Mouse (Mus musculus) left cerebral cortex, postnatal 10 days (tissue): Measurements from ENCODE around the gene Fbxl15. TPM values are rescaled to one million over a fixed set of nuclear protein-coding genes. Genes with fewer than 3 reads are reported as not detected.

Source experiments
- DNase-seq, 2 experiments: peaks; one replicate each; pipeline ENCODE4 v3.0.0; 2021 to 2022; ENCODE audit warnings: low spot score in 2 of 2, mixed read lengths in 1 of 2; ENCODE audit errors: extremely low spot score in 1 of 2
- intact Hi-C: fragments of 180-260 bp; cut with DNase I; formaldehyde crosslinking; loops from one replicate; pipeline ENCODE4 v1.15.1; 2025
- total RNA-seq, 2 experiments: library from RNA; stranded (reverse); gene quantifications; 2 replicates each; pipeline ENCODE4 v1.2.3; 2021

Fbxl15 gene
- total RNA-seq, 2 experiments from 2014 or later = 25.9 to 29.2 TPM

- intact Hi-C loops = no loop called here
- peak in 1 of 2 experiments; percentile 21 for DNase-seq
Measured at GRCm38 (mm10) chr19:46306751-46307289, 21.2 kb upstream of the Fbxl15 start.

DNA sequence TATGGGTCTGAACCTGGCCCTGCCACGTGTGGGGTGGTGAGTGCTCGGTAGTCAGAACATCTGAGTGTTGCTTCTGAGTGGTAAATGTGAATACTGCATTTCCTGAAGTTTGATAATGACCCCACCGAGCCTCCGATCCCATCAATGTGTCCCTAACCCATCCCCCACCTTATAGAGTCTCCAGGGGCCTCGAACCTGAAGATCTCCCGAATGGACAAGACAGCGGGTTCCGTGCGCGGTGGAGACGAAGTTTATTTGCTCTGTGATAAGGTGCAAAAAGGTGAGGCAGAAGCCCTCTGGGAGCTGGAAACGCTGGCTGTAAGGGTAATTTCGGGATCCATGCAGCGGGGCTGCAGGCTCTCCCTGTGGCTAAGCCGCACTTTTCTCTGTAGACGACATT, 20.2 kb upstream of the Fbxl15 start:
- DNase-seq = peak in 1 of 2 experiments; percentile 24
- intact Hi-C loops = no loop called here

DNA sequence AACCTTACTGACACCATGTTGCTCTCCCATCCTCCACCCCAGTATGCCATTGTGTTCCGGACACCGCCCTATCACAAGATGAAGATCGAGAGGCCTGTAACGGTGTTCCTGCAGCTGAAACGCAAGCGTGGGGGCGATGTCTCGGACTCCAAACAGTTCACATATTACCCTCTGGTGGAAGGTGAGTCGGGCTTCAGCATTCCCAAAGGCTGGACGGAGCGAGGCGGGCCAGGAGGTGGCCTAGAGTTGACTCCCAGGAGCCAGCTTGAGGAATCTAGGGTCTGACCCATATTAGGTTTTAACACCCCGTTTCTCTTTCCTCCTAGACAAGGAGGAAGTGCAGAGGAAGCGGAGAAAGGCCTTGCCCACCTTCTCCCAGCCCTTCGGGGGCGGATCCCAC, 19.7 kb upstream of the Fbxl15 start:
- peak in 1 of 2 experiments; percentile 32 for DNase-seq
- intact Hi-C loops = no loop called here

DNA sequence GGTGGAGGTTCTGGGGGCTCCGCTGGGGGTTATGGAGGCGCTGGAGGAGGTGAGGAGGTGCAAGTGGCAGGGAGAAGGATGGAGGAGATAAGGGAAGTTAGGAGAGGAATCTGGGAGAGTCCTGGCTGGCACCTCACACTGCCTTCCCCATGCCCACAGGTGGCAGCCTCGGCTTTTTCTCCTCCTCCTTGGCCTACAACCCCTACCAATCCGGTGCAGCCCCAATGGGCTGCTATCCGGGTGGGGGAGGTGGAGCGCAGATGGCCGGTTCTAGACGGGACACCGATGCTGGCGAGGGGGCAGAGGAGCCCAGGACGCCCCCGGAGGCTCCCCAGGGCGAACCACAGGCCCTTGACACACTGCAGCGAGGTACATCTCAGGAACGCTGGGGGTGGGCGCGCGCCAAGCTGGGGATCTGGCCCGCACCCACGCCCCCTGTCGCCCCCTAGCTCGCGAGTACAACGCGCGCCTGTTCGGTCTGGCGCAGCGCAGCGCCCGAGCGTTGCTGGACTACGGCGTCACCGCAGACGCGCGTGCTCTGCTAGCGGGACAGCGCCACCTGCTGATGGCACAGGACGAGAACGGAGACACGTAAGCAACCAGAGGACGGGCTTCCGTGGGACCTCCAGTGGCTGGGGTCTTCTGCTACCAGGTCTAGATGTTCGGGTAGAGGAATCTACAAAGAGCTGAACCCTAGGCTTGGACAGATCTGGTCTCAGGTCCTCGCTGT, 19.1 kb upstream of the Fbxl15 start:
- DNase-seq = peak; percentile 83 to 93
- intact Hi-C loops = no loop called here

- intact Hi-C loops = no loop called here
- peak in 1 of 2 experiments; percentile 23 for DNase-seq
Measured at GRCm38 (mm10) chr19:46309651-46310305, 18.2 kb upstream of the Fbxl15 start.

- DNase-seq = no peak
- intact Hi-C loops = no loop called here
Measured at GRCm38 (mm10) chr19:46310312-46310865, 17.6 kb upstream of the Fbxl15 start.

GRCm38 (mm10) chr19:46311341-46311740, 16.6 kb upstream of the Fbxl15 start:
- intact Hi-C loops = no loop called here
- DNase-seq = no peak

DNA sequence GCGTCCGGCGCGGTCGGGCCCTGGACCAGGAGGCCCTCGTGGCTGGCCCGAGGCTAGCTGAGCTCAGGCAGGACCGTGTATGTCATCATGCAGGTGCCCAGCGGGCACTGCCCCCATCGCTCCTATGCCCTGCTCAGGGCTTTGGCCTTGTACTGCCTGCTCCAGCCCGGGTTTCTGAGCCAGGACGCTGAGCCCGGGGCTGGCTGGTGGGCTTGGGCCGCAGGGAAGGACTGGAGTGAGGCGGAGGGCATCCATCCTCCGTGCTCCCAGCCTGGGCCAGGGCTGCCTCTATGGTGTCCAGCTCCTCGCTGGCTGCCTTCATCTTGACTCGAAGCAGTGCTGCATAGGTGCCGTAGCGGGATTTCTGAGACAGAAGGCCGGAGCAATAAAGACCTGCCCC, 15.4 kb upstream of the Fbxl15 start:
- intact Hi-C loops = no loop called here
- peak in 1 of 2 experiments; percentile 31 for DNase-seq

- intact Hi-C loops = no loop called here
Measured at GRCm38 (mm10) chr19:46313116-46313515, 14.9 kb upstream of the Fbxl15 start.

DNA sequence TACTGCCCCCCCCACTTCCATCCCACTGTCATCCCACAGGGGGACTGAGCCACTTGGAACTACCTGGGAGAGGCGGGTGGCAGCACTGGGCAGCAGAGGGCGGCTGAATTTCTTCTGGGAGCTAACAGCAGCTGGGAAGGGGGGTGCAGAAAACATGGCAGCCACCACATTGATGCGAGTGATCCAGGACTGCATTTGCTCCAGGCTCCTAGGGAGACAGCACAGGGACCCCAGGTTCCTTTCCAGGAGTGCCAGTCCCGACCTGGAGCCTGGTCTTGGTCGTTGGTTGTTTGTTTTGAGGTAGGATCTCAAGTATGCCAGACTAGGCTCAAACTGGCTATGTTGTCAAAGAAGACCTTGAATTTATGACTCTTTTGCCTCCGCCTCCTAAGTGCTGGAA, 14.4 kb upstream of the Fbxl15 start:
- DNase-seq = peak in 1 of 2 experiments; percentile 20
- intact Hi-C loops = no loop called here

More at GRCm38 (mm10) chr19:46313116-46313515, 14.9 kb upstream of the Fbxl15 start:
- peak in 1 of 2 experiments; percentile 23 for DNase-seq

DNA sequence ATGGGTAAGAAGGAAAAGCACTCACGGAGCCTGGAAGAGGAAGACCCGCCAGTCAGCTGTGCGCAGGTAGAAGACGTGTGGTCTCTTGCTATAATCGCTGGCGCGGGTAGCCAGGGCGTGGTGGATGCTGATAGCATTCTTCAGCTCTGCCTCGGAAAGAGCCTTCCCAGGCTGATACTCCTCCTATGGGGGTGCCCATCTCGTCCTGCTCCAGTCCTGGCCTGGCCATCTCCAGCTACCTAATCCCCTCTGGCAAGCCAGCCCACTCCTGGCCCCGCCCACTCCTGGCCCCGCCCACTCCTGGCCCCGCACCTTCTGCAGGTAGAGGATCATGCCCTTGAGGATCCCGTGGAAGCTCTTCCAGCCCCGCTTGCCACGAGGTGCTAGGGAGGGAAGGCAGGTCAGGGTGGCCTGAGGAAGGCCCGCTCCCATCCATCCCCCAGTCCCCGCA, 13.8 kb upstream of the Fbxl15 start:
- peak in 1 of 2 experiments; percentile 49 for DNase-seq
- intact Hi-C loops = no loop called here

- intact Hi-C loops = no loop called here
- peak; percentile 1 to 25 for DNase-seq
Measured at GRCm38 (mm10) chr19:46314872-46315742, 12.9 kb upstream of the Fbxl15 start.

DNA sequence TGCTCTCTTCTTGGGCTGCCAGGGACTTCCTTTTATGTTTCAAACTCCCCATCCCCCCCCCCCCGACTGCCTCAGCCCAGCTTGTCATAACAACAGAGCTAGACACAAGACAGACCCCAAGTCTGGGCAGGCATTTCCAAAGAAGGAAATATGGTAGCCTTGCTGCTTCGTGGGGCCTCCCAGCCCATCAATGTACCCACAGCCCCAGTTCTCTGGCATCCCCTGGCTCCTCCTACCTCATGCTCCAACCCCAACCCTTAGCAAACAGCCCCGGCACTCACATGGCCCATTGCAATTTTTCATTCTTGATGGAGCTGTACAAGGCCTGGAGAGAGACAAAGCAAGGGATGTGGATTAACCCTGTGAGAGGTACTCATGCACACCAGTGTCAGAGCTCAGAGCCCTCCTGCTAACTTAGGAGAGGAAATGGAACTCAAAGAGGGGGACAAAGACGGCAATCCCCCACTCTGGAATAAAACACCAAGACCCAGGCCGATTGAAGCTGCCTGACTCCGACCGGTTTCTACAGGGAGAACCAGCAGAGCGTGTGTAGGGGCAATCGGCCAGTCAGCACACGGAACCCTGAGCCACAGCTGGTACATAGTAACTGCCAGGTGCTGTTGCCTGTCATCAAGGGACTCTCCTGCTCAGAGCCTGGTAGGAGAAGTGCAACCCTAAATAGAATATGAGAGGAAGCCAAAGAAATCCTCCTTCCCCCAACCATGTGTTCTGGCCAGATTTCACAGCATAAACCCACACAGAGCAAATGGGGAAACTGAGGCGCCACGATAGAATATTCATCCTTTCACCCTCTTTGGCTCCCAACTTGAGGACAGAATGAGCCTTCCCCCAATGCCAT, 12.0 kb upstream of the Fbxl15 start:
- intact Hi-C loops = no loop called here
- DNase-seq = peak; percentile 1 to 23

DNA sequence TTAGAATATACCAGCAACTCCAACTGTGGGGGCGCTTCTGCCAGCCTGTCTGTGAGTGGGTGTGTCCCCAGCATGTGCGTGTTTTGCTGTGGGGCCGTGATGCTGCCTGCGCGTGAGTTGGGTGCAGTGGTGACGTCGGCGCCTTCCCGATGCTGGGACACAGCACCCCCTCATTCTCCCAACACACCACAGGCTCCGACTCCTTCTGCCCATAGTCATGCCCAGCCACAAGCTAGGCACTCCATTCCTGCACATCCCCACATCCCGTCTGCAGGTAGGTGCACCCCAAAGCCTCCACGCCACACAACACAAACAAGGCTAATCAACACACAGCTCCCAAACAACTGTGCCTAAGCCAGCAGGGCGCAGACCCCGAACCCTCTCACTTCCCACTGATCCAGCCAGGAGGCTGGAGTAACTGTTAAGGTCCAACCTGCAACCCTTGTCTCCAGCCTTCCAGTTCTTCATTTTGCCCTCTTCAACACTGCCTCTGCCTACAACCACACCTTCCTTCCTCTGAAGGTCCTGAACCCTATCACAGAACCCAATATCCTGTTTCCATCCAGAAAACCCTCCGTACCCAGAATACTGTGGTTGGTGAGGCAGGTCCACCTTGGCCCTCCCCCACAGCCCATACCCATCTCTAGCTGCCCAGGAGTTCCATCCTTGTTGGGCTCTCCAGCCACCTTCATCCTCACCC, 11.0 kb upstream of the Fbxl15 start:
- intact Hi-C loops = no loop called here
- peak; percentile 72 to 75 for DNase-seq

GRCm38 (mm10) chr19:46317546-46317885, 10.5 kb upstream of the Fbxl15 start:
- peak in 1 of 2 experiments; percentile 50 for DNase-seq
- intact Hi-C loops = no loop called here

DNA sequence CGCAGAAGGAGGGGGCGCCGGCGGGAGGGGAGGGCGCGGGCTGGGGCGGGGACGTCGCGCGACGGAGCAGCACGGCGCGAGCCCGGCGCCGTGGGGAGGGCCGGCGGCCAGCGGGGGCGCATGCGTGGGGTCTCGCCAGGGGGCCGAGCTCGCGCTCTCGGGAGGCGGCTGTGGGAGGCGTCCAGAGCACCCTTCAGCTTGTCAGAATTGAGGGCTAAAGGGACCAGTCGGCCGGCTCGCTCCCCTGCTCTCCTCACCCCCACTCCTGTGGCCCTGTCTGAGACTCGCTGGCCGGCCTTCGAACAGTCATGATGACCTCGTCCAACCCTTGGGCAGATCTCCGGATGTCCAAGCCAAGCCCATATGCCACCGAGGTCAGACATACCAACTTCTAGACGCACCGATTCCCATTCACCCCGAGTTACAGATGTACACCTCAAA, 9.9 kb upstream of the Fbxl15 start:
- DNase-seq = peak in 1 of 2 experiments; percentile 76
- intact Hi-C loops = no loop called here
